Mouse (Mus musculus) lung, adult 2 months (tissue): ENCODE results near the gene Tnfrsf1a.

Experiments used
- CTCF ChIP-seq: fragments of 200-500 bp; IDR thresholded peaks from 2 replicates; pipeline ENCODE4 v1.5.1; 2011; ENCODE audit warnings: mild to moderate bottlenecking, low read length, control low read depth; ENCODE audit not compliant: insufficient read depth
- POLR2A ChIP-seq: fragments of 200-500 bp; IDR thresholded peaks from 2 replicates; pipeline ENCODE4 v1.6.1; 2011; ENCODE audit warnings: low read depth, mild to moderate bottlenecking, control low read depth, low read length, borderline replicate concordance; ENCODE audit errors: extremely low read depth

GRCm38 (mm10) chr6:125389853-125390252, 40.7 kb downstream of the Tnfrsf1a start:
- TF ChIP-seq CTCF (no peak), POLR2A (no peak)
